Mouse (Mus musculus): ENCODE measurements around the gene Nxpe2. TPM values are rescaled to one million over a fixed set of nuclear protein-coding genes. Genes with fewer than 3 reads are reported as not detected.

Nxpe2 gene
- polyA plus RNA-seq, 1 experiment from 2014 or later, result 0.42 TPM

DNA sequence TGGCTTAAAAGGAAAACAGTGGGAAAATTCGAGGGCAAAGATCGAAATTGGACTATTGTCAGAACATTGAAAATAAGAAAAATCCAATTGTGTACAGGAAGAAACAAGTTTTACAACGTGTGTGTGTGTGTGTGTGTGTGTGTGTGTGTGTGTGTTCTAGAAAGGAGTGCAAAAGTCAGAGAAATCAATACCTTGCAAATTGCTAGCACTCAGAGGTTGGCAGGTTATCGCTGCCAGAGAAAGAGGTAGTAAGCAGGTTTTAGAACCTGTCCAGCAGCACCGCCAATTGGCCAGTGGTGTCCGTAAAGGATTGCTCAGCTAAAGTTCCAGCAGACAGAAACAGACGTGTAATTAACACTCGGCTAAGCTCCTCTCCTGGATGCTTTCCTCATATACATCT lies 69.0 kb downstream of the Nxpe2 start:
- no peak for ATAC-seq (ENCODE audit: low FRiP score)
- H3K4me1 ChIP-seq, result no peaks in the 10 kb centered on the region
- H3K4me2 ChIP-seq, result no peak overlapping the region
- WGBS, result 92% methylated on average over 8 of the region's 8 CpGs
- no peaks in the 10 kb centered on the region for H3K27me3 ChIP-seq
- no peak overlapping the region for H3K9ac ChIP-seq
- H3K27ac ChIP-seq, result no peak overlapping the region
- H3K9me3 ChIP-seq, result no peaks in the 10 kb centered on the region
- no peaks in the 10 kb centered on the region for H3K36me3 ChIP-seq (replicated peaks)
- no peak overlapping the region for H3K4me3 ChIP-seq (replicated peaks)

DNA sequence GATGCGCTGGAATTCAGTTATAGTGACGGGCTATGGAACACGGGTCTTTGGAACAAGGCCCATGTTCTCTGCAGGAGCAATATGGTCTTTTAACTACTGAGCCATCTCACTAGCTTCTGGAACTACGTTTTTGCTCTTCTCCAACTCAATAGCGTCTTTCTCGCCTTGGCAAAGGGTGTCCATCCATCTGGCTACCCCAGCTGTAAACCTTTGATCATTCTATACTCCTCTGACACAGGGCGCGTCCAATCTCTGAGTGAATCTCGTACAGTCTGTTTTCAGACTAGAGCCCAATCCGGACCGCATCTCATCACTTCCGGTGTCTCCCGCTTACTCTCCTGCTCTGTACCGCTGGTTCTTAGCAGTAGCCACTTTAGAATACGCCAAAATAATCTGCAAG lies 76.4 kb downstream of the Nxpe2 start:
- H3K36me3 ChIP-seq (replicated peaks), result no peaks in the 10 kb centered on the region
- no peak overlapping the region for H3K27ac ChIP-seq
- ATAC-seq (ENCODE audit: low FRiP score), result no peak
- no peak overlapping the region for H3K9ac ChIP-seq
- H3K27me3 ChIP-seq, result peaks cover 3% of the 10 kb centered on the region; the same call in 1 of the 2 replicates
- no peak overlapping the region for H3K4me2 ChIP-seq
- no peak overlapping the region for H3K4me3 ChIP-seq (replicated peaks)
- H3K9me3 ChIP-seq, result no peaks in the 10 kb centered on the region
- WGBS, result 92% methylated on average over 15 of the region's 15 CpGs
- H3K4me1 ChIP-seq, result no peaks in the 10 kb centered on the region

Other genes with a start within 250 kb of the Nxpe2 start
- 6.5 and 7.5 TPM in 2 replicates for gene Nxpe4, start 191.4 kb downstream of the Nxpe2 start, polyA plus RNA-seq (2016; fragmentation: Nextera tagmentation; extraction: Ambion mirVana)
- 95.8 and 107 TPM in 2 replicates for gene Rexo2, start 127.2 kb upstream of the Nxpe2 start, polyA plus RNA-seq (2016; fragmentation: Nextera tagmentation; extraction: Ambion mirVana)
- gene Rbm7, start 141.8 kb upstream of the Nxpe2 start, polyA plus RNA-seq (2016; fragmentation: Nextera tagmentation; extraction: Ambion mirVana), result 109 and 111 TPM in 2 replicates
- gene Gm5617, start 142.0 kb upstream of the Nxpe2 start, polyA plus RNA-seq (2016; fragmentation: Nextera tagmentation; extraction: Ambion mirVana), result 37.0 and 39.1 TPM in 2 replicates

Measured in forebrain, embryonic 12.5 days (tissue).